Mouse (Mus musculus): ENCODE measurements around the gene Oprm1. TPM values are rescaled to one million over a fixed set of nuclear protein-coding genes. Genes with fewer than 3 reads are reported as not detected.

The Oprm1 gene
- polyA plus RNA-seq, 1 experiment from 2014 or later: 0.50 TPM

DNA sequence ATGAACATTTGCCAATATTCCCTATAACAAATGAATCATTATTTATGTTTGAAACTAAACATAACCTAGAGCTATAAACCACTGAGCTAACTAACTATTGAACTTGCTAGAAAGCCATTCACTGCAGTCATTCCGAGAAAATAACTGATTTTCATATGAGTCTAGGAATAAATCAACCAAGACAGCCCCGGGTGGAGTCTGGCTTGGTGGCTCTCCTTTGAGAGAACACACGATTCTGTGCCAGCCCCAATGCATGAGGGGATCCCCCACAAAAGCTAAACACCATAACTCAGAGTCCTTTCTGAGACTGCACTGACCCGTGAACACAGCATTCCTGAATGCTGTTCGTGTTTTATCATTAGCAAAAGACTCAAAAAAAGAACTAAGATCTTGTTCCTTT is 302.0 kb downstream of the Oprm1 start:
- Histone ChIP-seq H3K4me1 (no peaks in the 10 kb centered on the region), H3K27ac (no peak overlapping the region), H3K4me2 (no peak overlapping the region), H3K27me3 (replicated peaks) (no peaks in the 10 kb centered on the region), H3K9me3 (no peaks in the 10 kb centered on the region), H3K9ac (no peak overlapping the region), H3K36me3 (no peaks in the 10 kb centered on the region), H3K4me3 (replicated peaks) (no peak overlapping the region)
- 56% methylated on average over 5 of the region's 5 CpGs for WGBS
- ATAC-seq (ENCODE audit: insufficient read depth, low FRiP score, low read depth): no peak

DNA sequence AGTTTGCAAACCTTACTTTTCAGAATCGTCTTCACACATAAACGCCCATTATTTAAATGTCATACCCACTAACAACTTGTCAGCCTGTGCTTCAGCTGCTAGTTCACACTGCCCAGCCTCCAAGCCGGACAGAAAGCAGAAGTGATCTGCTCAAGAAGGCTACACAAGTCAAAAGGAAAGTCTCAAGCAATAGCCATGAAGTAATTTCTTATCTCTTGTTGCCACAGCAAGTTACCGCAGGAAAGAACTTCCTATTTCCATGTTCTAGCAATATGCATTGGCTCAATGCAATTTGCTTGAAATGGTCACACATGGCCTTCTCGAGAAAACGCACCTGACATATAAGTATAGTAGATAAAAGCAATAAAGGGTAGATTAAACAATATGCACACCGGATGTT is 304.7 kb downstream of the Oprm1 start:
- WGBS: 72% methylated on average over 7 of the region's 7 CpGs

DNA sequence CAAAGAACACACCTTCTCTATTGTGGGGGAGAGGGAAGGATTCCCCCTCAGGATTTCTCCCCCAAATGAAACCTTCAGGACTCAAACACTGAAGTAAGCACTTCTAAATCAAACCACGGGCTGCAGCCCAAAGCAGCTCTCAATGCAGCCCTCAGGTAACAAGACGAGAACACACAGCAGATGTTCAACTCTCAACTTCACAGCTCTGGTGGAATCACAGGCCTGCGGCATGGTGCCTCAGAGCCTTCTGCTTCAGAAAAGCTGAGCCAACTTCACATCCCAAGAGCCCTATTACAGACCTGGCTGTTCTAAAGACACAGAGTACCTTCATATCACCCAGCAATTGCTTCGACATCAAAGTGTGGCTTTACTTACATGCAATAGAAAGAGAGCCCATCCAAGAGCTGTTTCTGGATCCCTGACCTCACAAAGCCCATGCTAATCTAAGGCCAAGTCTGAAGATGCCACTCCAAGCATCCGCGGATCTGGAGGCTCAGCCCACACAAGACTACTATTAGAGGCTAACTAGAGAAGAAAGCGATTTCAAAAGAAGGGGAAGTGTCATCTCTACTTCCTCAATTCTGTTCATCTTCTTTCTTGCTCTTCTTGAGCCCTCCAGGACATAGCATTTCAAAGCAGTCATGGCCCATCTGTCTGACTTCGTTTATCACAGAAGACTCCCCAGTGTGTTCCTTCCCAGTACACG is 305.6 kb downstream of the Oprm1 start:
- no peaks in the 10 kb centered on the region for H3K36me3 ChIP-seq
- no peak overlapping the region for H3K27ac ChIP-seq
- no peak overlapping the region for H3K4me2 ChIP-seq
- WGBS: 75% methylated on average over 9 of the region's 9 CpGs
- H3K4me3 ChIP-seq (replicated peaks): no peak overlapping the region
- H3K9me3 ChIP-seq: no peaks in the 10 kb centered on the region
- ATAC-seq (ENCODE audit: insufficient read depth, low FRiP score, low read depth): no peak
- H3K4me1 ChIP-seq: no peaks in the 10 kb centered on the region
- H3K9ac ChIP-seq: no peak overlapping the region
- no peaks in the 10 kb centered on the region for H3K27me3 ChIP-seq (replicated peaks)

More for the DNA sequence above, 304.7 kb downstream of the Oprm1 start:
- Histone ChIP-seq H3K27ac (no peak overlapping the region), H3K4me1 (no peaks in the 10 kb centered on the region), H3K9me3 (no peaks in the 10 kb centered on the region), H3K4me2 (no peak overlapping the region), H3K36me3 (no peaks in the 10 kb centered on the region), H3K4me3 (replicated peaks) (no peak overlapping the region), H3K27me3 (replicated peaks) (no peaks in the 10 kb centered on the region), H3K9ac (no peak overlapping the region)
- ATAC-seq (ENCODE audit: insufficient read depth, low FRiP score, low read depth): no peak

DNA sequence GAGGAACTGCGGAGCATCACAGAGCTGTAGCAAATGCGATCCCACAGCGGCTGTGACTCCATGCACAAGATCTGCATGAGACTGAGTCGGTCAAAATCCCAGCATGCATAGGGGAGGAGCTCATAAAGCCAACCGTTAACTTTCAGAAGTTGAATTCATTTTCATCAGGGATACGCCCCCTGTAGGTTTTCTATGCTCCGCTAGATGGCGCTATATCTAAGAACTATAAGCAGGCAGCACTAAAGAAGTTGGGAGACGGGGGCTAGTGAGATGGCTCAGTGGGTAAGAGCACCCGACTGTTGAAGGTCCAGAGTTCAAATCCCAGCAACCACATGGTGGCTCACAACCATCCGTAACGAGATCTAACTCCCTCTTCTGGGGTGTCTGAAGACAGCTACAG is 310.3 kb downstream of the Oprm1 start:
- no peak for ATAC-seq (ENCODE audit: insufficient read depth, low FRiP score, low read depth)
- WGBS: 65% methylated on average over 12 of the region's 12 CpGs
- H3K4me2 ChIP-seq: no peak overlapping the region

DNA sequence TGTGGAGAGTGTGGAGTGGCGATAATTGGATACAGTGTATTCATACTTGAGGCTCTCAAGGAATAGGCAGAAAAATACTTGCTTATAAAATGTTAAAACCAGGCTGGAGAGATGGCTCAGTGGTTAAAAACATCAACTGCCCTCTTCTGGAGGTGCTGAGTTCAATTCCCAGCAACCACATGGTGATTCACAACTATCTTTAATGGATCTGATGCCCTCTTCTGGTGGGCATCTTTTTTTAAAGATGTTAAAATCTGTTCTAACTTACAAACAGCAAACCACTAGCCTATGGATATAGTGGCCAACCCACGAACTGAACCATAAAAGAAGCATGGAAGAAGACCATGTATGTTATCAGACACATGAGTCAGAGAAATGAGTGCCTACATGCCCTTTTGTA is 310.8 kb downstream of the Oprm1 start:
- no peaks in the 10 kb centered on the region for H3K36me3 ChIP-seq
- ATAC-seq (ENCODE audit: insufficient read depth, low FRiP score, low read depth): no peak
- H3K27me3 ChIP-seq (replicated peaks): no peaks in the 10 kb centered on the region
- H3K4me2 ChIP-seq: no peak overlapping the region
- no peak overlapping the region for H3K27ac ChIP-seq
- 86% methylated on average over 2 of the region's 2 CpGs for WGBS
- no peaks in the 10 kb centered on the region for H3K4me1 ChIP-seq
- H3K9ac ChIP-seq: no peak overlapping the region
- no peaks in the 10 kb centered on the region for H3K9me3 ChIP-seq
- H3K4me3 ChIP-seq (replicated peaks): no peak overlapping the region

More for the DNA sequence above, 310.3 kb downstream of the Oprm1 start:
- H3K9me3 ChIP-seq: no peaks in the 10 kb centered on the region
- no peaks in the 10 kb centered on the region for H3K4me1 ChIP-seq
- no peak overlapping the region for H3K9ac ChIP-seq
- no peak overlapping the region for H3K4me3 ChIP-seq (replicated peaks)
- H3K27ac ChIP-seq: no peak overlapping the region
- H3K36me3 ChIP-seq: no peaks in the 10 kb centered on the region
- no peaks in the 10 kb centered on the region for H3K27me3 ChIP-seq (replicated peaks)

DNA sequence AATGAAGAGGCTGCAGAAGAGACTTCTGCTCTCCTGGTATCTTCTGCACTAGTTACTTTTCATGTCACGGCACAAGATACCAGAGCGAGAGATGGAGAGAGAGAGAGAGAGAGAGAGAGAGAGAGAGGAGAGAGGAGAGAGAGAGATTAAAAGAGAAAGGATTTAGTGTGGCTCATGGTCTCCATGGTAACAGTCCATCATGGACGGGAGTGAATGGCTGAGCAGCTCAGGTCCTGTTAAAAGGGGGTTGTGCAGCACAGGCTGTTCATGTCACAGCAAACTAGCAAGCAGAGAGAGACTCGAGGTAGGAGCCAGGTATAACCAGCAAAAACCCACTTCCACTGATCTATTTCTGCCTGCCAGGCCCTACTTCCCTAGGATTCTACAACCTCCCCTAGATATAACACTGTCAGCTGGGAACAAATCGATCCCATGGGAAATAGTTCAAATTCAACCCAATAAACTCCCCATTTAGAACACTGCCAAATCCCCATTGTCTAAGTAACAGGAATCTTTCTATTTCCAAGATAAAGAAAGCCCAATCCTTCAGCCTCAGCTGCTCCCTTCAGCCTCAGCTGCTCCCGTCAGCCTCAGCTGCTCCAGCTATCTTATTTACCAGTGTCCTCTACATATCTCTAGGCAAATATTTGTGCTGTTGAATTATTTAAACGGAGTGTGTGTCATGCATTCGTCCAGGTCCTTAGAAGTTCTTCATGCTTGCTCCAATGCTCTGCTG is 312.0 kb downstream of the Oprm1 start:
- Histone ChIP-seq H3K4me1 (no peaks in the 10 kb centered on the region), H3K27ac (no peak overlapping the region), H3K9ac (no peak overlapping the region), H3K36me3 (no peaks in the 10 kb centered on the region), H3K4me2 (no peak overlapping the region), H3K27me3 (replicated peaks) (no peaks in the 10 kb centered on the region), H3K4me3 (replicated peaks) (no peak overlapping the region), H3K9me3 (no peaks in the 10 kb centered on the region)
- ATAC-seq (ENCODE audit: insufficient read depth, low FRiP score, low read depth): no peak
- 59% methylated on average over 8 of the region's 8 CpGs for WGBS

DNA sequence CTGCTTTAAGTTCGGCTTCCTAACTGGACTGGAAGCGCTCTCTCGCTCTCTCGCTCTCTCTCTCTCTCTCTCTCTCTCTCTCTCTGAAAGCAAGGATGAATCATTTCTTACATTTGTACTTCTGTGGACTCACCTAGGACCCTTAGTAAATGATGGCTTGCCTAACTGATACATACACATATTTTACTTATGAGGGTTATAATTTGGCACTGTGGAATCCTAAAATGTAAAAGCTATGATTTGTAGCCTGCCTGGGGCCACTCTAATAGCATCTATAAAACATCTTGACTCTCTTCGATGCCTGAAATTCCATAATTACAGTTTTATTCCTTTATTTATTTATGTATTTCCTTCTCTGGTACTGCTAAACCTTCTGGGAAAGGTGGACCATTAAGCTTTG is 312.6 kb downstream of the Oprm1 start:
- Histone ChIP-seq H3K9me3 (no peaks in the 10 kb centered on the region), H3K27ac (no peak overlapping the region), H3K4me2 (no peak overlapping the region), H3K36me3 (no peaks in the 10 kb centered on the region), H3K9ac (no peak overlapping the region), H3K27me3 (replicated peaks) (no peaks in the 10 kb centered on the region), H3K4me1 (no peaks in the 10 kb centered on the region), H3K4me3 (replicated peaks) (no peak overlapping the region)
- 73% methylated on average over 5 of the region's 5 CpGs for WGBS
- ATAC-seq (ENCODE audit: insufficient read depth, low FRiP score, low read depth): no peak

DNA sequence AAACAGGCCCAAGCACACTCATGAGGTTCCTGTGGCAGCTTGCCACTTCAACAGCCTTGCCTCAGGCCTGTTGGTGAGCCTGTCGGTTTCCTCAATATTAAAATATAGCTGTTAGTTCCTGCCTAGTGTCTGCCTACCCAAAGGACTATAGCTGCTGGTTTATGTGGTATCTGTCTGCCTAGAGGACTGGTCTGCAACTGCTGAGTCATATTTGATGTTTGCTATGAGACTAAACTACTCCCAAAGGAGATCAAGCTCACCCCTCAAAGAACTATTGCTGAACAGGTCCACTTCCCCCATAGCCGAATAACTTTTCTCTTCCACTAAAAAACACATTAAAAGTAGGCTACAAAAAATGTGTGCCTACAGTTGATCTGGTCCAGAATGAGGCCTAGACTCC is 315.9 kb downstream of the Oprm1 start:
- 85% methylated on average over 2 of the region's 2 CpGs for WGBS
- Histone ChIP-seq H3K36me3 (no peaks in the 10 kb centered on the region), H3K9me3 (no peaks in the 10 kb centered on the region), H3K27me3 (replicated peaks) (no peaks in the 10 kb centered on the region), H3K9ac (no peak overlapping the region), H3K4me3 (replicated peaks) (no peak overlapping the region), H3K4me1 (no peaks in the 10 kb centered on the region), H3K27ac (no peak overlapping the region), H3K4me2 (no peak overlapping the region)
- ATAC-seq (ENCODE audit: insufficient read depth, low FRiP score, low read depth): no peak

DNA sequence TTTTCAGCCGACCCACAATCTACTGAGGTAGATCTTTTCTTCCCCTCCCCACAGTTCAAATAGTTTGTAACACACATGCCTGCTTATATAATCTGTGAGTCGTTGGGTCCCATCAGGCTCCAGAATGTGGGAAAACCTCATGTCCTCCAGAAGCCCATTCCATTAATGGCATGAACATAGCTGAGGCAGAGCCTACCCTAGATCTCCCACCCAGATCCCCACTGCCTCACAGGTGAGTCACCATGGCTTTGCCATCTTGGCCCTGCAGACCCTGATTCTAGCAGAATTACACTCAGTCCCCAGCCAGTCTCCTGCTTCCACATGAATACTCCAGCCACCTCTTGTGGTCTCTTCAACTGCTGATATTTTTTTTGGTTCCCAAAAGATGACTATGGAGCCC is 317.4 kb downstream of the Oprm1 start:
- Histone ChIP-seq H3K27ac (no peak overlapping the region), H3K9me3 (no peaks in the 10 kb centered on the region), H3K4me2 (no peak overlapping the region), H3K4me3 (replicated peaks) (no peak overlapping the region), H3K27me3 (replicated peaks) (no peaks in the 10 kb centered on the region), H3K9ac (no peak overlapping the region), H3K4me1 (no peaks in the 10 kb centered on the region), H3K36me3 (no peaks in the 10 kb centered on the region)
- no peak for ATAC-seq (ENCODE audit: insufficient read depth, low FRiP score, low read depth)
- 76% methylated on average over 2 of the region's 2 CpGs for WGBS

DNA sequence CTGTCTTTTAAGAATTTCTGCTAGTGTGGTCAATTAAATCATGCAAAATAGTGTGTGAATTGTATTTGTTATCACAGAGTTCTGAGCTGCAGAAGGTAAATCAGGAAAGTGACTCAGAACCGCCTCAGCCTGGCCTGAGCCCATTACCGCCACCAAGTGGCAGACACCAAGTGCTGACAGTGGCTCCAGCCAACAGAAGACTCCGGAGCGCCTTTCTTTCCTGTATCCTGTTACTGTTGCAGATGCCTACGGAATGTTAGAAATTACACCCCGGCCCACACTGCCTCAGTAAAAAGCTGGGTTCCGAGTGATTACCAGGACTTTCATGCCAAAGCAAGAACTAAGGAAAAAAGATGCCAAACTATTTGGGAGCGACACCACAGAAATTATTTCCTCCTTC is 317.9 kb downstream of the Oprm1 start:
- ATAC-seq (ENCODE audit: insufficient read depth, low FRiP score, low read depth): peak; percentile 72
- no peaks in the 10 kb centered on the region for H3K27me3 ChIP-seq (replicated peaks)
- H3K4me1 ChIP-seq: no peaks in the 10 kb centered on the region
- H3K27ac ChIP-seq: peak overlapping the region; percentile 78; the same call in 1 of the 2 replicates
- H3K4me2 ChIP-seq: peak overlapping the region; percentile 40
- H3K9ac ChIP-seq: no peak overlapping the region
- 5% methylated on average over 8 of the region's 8 CpGs for WGBS
- no peaks in the 10 kb centered on the region for H3K36me3 ChIP-seq
- H3K9me3 ChIP-seq: no peaks in the 10 kb centered on the region
- no peak overlapping the region for H3K4me3 ChIP-seq (replicated peaks)

DNA sequence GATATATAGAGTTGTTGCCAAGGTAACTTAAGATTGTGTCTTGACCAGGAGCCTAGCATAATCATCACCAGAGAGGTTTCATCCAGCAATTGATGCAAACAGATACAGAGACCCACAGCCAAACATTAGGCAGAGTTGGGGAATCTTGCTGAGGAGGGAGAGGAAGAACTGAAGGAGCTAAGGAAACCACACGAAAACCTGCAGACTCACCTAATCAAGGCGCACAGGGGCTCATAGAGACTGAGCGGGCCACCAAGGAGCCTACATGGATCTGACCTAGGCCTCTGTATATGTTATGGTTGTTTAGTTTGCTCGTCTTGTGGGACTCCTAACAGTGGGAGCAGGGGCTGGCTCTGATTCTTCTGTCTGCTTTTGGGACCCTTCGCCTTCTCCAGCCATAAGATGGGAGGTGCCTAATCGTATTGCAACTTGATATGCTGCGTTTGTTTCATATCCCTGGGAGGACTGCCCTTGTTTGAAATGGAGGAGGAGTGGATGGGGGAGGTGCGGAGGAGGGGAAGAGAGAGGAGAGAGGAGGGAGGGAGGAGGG is 318.4 kb downstream of the Oprm1 start:
- H3K4me3 ChIP-seq (replicated peaks): no peak overlapping the region; the same call in 1 of the 2 replicates
- no peaks in the 10 kb centered on the region for H3K4me1 ChIP-seq
- no peaks in the 10 kb centered on the region for H3K27me3 ChIP-seq (replicated peaks)
- H3K27ac ChIP-seq: peak overlapping the region; percentile 78
- H3K4me2 ChIP-seq: peak overlapping the region; percentile 40
- WGBS: 23% methylated on average over 7 of the region's 8 CpGs
- peak; percentile 65 for ATAC-seq (ENCODE audit: insufficient read depth, low FRiP score, low read depth)
- H3K9ac ChIP-seq: no peak overlapping the region
- no peaks in the 10 kb centered on the region for H3K9me3 ChIP-seq
- no peaks in the 10 kb centered on the region for H3K36me3 ChIP-seq

DNA sequence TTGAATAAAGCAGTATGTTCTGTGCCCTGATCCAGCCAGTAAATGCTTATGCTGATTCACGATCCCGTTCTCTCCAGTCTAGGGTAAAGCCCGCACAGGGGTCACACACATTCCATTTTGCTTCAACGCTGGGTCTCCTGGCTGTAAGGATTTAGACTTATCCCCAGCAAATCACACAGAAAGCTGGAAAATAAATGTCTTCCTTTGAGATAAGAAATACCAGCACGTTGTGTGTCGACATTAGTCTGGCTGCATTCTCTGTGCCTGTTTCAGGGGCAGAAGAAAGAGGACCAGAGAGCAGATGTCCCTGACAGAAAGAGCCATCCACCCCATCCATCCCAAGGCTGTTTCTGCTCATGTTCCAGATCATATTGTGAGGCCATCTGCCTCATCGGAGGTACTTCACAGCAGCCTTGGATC is 319.1 kb downstream of the Oprm1 start:
- Histone ChIP-seq H3K9ac (no peak overlapping the region), H3K4me2 (0 out of 2 replicates have a peak overlapping the region, but pooled peaks have one; percentile 3), H3K4me3 (replicated peaks) (no peak overlapping the region), H3K27ac (peak overlapping the region; percentile 27), H3K27me3 (replicated peaks) (no peaks in the 10 kb centered on the region), H3K9me3 (no peaks in the 10 kb centered on the region), H3K36me3 (no peaks in the 10 kb centered on the region), H3K4me1 (no peaks in the 10 kb centered on the region)
- 37% methylated on average over 7 of the region's 7 CpGs for WGBS
- no peak for ATAC-seq (ENCODE audit: insufficient read depth, low FRiP score, low read depth)

Measured in stomach, embryonic 15.5 days (tissue).